Mouse (Mus musculus): ENCODE data around the gene Aunip. TPM values are rescaled to one million over a fixed set of nuclear protein-coding genes. Genes with fewer than 3 reads are reported as not detected.

The Aunip gene
- polyA plus RNA-seq, 1 experiment from 2014 or later: 1.8 TPM

DNA sequence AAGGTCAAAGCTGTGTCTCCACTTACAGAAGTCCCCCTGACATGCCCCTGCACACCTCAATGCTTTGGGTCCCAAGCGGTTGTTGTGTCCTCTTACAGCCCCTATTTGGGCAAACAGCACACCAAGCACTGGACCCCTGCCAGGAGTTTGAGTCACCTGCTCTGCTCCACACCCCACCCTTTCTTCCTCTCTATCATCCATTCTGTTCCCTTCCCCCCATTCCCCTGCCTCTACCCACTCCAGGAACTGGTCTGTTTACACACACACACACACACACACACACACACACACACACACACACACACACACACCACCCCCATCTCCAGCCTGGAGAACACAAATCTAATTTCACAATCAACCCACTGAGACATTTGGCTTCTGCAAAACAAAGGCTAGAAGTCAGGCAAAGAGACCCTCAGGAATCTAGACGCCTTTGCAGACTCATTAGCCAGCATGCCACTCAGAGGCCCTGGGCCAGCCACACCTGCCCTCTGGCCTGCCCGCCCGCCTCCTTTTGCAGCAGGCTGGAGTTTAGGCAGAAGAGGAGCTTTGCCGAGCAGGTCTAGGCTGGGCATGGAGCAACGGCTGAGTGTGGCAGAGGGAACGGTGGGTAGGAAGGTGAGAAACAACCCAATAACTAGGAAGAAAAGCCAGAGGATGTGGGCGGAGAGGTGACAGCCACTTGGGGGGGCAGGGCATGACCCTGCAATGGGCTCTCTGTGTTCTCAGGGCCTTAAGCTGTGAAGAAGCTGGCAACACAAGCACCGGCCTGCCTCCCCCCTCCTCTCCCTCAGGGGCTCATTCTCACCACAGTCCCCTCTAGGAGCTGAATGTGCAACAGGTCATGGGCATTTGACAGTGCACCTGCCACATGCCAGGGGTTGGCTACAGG lies 36.3 kb downstream of the Aunip start:
- 66% methylated on average over 9 of the region's 9 CpGs for WGBS
- H3K27me3 ChIP-seq (replicated peaks): no peaks in the 10 kb centered on the region
- peaks cover 36% of the 10 kb centered on the region for H3K4me1 ChIP-seq
- H3K9ac ChIP-seq (replicated peaks): no peak overlapping the region; the same call in 1 of the 2 replicates
- H3K27ac ChIP-seq (replicated peaks): no peak overlapping the region
- no peak overlapping the region for H3K4me3 ChIP-seq (replicated peaks)
- ATAC-seq (ENCODE audit: low FRiP score): no peak
- H3K9me3 ChIP-seq (replicated peaks): no peaks in the 10 kb centered on the region
- peaks cover 48% of the 10 kb centered on the region for H3K36me3 ChIP-seq
- H3K4me2 ChIP-seq: 0 out of 2 replicates have a peak overlapping the region, but pooled peaks have one; percentile 5

DNA sequence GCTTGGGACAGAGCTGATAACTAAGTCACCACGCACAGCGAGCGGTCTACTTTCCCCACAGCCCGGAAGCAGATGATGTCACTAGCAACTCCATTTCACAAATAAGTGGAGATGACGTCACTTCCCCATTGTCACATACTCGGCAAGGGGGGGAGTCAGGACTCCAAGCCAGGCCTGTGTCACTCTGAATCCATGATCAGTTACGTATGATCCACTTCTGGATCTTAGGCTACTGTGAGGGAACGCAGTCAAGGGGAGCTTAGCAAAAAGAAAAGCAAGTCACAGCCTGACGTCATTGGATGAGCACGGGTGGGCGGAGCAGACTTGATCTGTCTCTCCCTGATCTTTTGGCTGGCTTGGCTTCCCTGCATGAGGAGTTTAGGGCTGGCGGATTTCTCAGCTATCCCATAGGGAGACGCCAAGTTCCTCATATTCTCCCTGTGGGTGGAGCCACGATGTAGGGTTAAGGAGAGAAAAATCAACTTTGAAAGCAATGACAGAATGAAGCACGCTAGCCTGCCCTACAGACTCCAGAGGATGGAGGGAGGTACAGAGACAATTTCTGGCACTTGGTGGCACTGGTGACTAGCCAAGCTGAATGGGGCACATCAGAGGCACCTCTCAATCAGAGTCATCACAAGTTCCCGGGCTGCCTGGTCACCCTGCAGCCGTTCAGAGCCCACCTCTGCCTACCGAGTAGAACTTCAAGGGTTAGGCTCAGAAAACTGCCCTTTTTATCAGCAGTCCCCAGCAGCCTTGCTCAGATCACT lies 37.6 kb downstream of the Aunip start:
- Histone ChIP-seq H3K27ac (replicated peaks) (no peak overlapping the region), H3K36me3 (peaks cover 36% of the 10 kb centered on the region)
- ATAC-seq (ENCODE audit: low FRiP score): no peak

DNA sequence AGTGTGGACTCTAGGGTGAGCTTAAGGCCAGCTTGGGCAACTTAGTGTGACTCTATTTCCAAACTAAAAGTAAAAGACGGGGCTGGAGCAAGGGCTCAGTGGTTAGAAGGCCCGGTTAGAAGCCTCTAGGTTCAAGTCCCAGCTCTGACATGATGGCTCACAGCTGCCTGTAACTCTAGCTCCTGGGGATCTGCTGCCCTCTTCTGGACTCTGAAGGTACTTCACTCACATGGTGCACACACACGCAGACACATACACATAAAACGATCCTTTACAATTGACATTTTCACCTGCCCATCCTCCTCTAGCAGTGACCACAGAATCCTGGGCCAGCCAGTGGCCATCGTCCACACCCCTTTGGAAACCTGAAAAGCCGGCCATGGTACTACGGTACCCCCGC lies 39.1 kb downstream of the Aunip start:
- no peak for ATAC-seq (ENCODE audit: low FRiP score)
- 99% methylated on average over 8 of the region's 8 CpGs for WGBS
- no peak overlapping the region for H3K4me2 ChIP-seq
- no peaks in the 10 kb centered on the region for H3K27me3 ChIP-seq (replicated peaks)
- peaks cover 23% of the 10 kb centered on the region for H3K36me3 ChIP-seq
- no peaks in the 10 kb centered on the region for H3K9me3 ChIP-seq (replicated peaks)
- no peak overlapping the region for H3K4me3 ChIP-seq (replicated peaks)
- no peak overlapping the region for H3K27ac ChIP-seq (replicated peaks)
- H3K9ac ChIP-seq (replicated peaks): no peak overlapping the region
- H3K4me1 ChIP-seq: peaks cover 42% of the 10 kb centered on the region

More for the DNA sequence above, 37.6 kb downstream of the Aunip start:
- Histone ChIP-seq H3K9me3 (replicated peaks) (no peaks in the 10 kb centered on the region), H3K4me1 (peaks cover 42% of the 10 kb centered on the region), H3K9ac (replicated peaks) (no peak overlapping the region), H3K4me2 (no peak overlapping the region), H3K27me3 (replicated peaks) (no peaks in the 10 kb centered on the region), H3K4me3 (replicated peaks) (no peak overlapping the region)
- WGBS: 74% methylated on average over 18 of the region's 18 CpGs

DNA sequence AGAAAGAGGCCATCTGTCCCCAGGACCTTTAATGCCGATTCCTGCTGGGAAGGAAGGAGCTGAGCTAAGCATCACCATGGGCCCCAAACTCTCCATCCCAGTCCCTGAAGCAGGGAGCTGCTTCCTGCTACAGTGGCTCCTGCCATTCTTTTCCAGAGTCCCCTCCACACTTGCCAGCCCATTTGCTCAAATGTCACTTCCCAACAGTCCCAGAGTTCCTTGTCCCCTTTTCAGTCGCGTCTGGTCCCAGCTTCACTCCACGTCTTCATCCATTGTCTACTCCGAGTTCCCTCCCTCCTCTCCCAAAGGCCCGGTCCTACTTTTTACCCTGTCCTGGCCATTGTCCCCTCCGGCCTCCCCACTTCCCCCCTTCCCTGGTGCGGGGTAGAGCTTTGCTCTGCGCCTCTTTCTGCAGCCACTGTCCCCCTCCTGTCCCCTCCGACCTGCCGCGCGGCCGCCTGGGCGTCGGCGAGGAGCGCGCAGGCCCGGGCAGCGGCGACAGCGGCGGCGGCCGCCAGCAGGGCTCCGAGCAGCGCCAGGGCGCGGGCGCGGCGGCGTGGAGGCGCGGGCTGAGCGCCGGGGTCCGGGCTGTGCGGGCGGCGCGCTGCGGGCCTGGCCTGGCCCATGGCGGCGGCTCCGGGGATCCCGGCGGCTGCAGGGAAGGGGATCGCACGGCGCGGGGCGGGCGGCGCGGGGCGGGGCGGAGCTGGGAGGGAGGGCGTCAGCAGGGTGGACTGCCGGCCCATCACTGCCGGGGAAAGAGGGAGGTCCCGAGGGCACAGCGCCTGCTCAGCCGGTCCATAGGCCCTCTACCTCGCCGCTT lies 40.9 kb downstream of the Aunip start, which contains the start of gene Selenon:
Gene Selenon, minus strand, starts transcription at position 673 of the 823 bp plus-strand sequence.
- Histone ChIP-seq H3K9me3 (replicated peaks) (no peaks in the 10 kb centered on the region), H3K4me1 (peaks cover 41% of the 10 kb centered on the region), H3K27ac (replicated peaks) (peak within 1 kb of the TSS; percentile 86), H3K4me3 (replicated peaks) (peak within 1 kb of the TSS; percentile 54), H3K27me3 (replicated peaks) (no peaks in the 10 kb centered on the region), H3K4me2 (peak within 1 kb of the TSS; percentile 61), H3K9ac (replicated peaks) (peak within 1 kb of the TSS; percentile 90), H3K36me3 (peaks cover 13% of the 10 kb centered on the region)
- WGBS: 3% methylated on average over 65 of the region's 67 CpGs
- ATAC-seq (ENCODE audit: low FRiP score): peak; percentile 80

DNA sequence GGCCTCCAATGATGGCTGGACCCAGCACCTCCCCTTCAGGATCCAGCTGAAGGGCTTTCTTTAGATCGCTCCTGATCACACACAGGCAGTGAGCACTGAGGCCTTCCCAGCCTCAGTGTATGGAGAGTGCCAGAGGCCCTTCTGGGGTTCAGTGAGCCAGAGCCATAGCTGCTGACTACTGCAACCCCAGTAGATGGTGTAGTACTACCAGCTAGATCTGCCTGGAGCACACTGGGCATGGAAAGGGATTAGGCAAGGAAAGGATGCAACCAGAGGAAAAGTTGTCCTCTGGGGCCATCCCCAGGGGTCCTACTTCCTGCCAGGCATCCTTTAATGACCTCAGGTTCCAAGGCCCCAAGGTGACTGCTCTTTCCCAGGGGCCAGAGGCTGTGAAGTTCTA lies 42.8 kb downstream of the Aunip start:
- Histone ChIP-seq H3K36me3 (peaks cover 13% of the 10 kb centered on the region), H3K27ac (replicated peaks) (no peak overlapping the region), H3K9ac (replicated peaks) (no peak overlapping the region), H3K4me1 (peaks cover 38% of the 10 kb centered on the region), H3K4me2 (no peak overlapping the region), H3K4me3 (replicated peaks) (no peak overlapping the region), H3K27me3 (replicated peaks) (no peaks in the 10 kb centered on the region), H3K9me3 (replicated peaks) (no peaks in the 10 kb centered on the region)
- no peak for ATAC-seq (ENCODE audit: low FRiP score)
- 78% methylated on average over 1 of the region's 1 CpGs for WGBS

DNA sequence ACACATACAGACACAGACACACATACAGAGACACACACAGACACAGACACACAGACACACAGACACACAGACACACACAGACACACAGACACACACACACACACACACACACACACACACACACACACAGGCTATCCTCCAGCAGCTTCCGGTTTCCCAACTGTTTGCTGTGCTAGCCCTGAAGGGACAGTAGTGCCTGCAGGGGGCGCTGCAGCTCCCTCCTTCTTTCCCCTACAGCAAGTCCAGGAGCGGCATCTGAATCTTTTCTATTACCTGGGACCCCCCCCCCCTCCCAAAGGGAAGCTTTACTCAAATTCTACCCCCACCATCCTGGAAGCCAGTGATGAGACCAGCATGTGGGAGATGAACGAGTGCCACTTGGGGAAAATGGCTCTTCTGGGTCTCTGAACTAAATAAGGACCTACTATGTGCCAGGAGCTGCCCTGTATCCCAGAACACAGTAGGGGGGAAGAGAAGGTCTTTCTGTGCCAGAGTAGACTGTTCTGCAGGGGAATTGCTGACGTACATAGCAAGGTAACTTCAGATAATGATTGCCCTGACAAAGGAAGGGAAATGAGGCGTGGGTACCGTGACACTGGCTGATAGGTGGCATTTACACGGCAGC lies 45.3 kb downstream of the Aunip start:
- no peak for ATAC-seq (ENCODE audit: low FRiP score)
- no peak overlapping the region for H3K9ac ChIP-seq (replicated peaks)
- H3K4me2 ChIP-seq: no peak overlapping the region
- no peak overlapping the region for H3K4me3 ChIP-seq (replicated peaks)
- H3K9me3 ChIP-seq (replicated peaks): no peaks in the 10 kb centered on the region
- H3K36me3 ChIP-seq: no peaks in the 10 kb centered on the region
- peaks cover 27% of the 10 kb centered on the region for H3K4me1 ChIP-seq
- H3K27me3 ChIP-seq (replicated peaks): no peaks in the 10 kb centered on the region
- 54% methylated on average over 8 of the region's 8 CpGs for WGBS
- no peak overlapping the region for H3K27ac ChIP-seq (replicated peaks)

DNA sequence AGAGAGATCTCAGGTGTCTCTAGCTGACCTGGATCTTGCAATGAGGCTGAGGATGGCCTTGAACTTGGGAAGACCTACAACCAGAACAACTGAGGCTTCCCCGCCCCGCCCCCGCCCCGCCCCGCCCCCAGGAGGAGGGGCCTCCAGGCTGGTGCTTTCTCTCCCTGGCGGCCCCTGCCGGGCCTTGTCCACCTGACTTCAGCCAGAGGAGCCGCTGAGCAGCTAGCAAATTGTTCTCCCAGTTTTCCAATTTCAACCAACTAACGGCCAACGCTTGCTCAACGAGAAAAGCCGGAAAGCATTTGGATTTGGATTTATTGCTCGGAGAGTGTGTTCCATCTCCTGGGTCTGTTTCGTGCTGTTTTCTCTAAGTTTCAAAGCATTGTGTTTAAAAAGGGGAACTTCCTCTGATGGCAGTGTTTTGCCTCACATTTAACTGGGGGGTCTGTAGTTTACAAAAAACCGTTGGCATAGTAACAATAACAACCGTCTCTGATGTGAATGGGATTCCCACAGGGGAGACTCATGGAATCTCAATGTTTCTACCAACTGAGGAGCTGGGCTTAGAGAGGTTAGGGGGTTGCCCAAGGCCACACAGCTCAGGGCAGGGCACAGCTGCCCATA lies 46.9 kb downstream of the Aunip start:
- no peaks in the 10 kb centered on the region for H3K36me3 ChIP-seq
- peak overlapping the region; percentile 28; the same call in 1 of the 2 replicates for H3K27ac ChIP-seq (replicated peaks)
- no peak overlapping the region for H3K4me3 ChIP-seq (replicated peaks)
- ATAC-seq (ENCODE audit: low FRiP score): peak; percentile 37; the same call in 1 of the 2 replicates
- H3K27me3 ChIP-seq (replicated peaks): no peaks in the 10 kb centered on the region
- H3K9me3 ChIP-seq (replicated peaks): no peaks in the 10 kb centered on the region
- H3K4me1 ChIP-seq: peaks cover 16% of the 10 kb centered on the region
- no peak overlapping the region for H3K9ac ChIP-seq (replicated peaks)
- 3% methylated on average over 16 of the region's 16 CpGs for WGBS
- H3K4me2 ChIP-seq: no peak overlapping the region

DNA sequence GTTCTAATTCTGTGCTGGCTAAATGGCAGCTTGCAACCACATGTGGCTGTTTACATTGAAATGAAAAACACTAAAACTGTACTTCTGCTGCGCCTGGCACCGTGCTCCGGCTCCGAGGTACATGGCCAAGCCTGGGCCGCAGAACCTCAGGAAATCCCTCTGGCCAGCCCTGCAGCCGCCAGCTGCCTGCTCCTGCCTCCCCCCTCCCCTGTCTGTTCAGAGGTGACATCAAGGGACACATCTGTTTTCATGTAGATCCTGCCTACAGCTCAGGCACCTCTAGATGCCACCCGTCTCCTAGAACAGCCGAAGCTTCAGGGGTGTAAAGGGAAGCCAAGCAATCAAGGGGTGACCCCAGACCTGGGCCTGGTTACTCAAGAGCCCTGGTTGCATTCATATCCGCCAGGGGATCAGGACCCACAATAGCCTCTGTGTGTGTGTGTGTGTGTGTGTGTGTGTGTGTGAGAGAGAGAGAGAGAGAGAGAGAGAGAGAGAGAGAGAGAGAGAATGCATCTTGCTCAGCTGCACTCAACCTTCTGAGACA lies 47.8 kb downstream of the Aunip start:
- no peak overlapping the region for H3K4me2 ChIP-seq
- 0 out of 2 replicates have a peak overlapping the region, but pooled peaks have one; percentile 4 for H3K9ac ChIP-seq (replicated peaks)
- WGBS: 45% methylated on average over 9 of the region's 9 CpGs
- peaks cover 16% of the 10 kb centered on the region for H3K4me1 ChIP-seq
- H3K9me3 ChIP-seq (replicated peaks): no peaks in the 10 kb centered on the region
- no peak overlapping the region for H3K27ac ChIP-seq (replicated peaks)
- H3K4me3 ChIP-seq (replicated peaks): no peak overlapping the region
- H3K27me3 ChIP-seq (replicated peaks): no peaks in the 10 kb centered on the region
- H3K36me3 ChIP-seq: peaks cover 4% of the 10 kb centered on the region; the same call in 1 of the 2 replicates
- no peak for ATAC-seq (ENCODE audit: low FRiP score)

DNA sequence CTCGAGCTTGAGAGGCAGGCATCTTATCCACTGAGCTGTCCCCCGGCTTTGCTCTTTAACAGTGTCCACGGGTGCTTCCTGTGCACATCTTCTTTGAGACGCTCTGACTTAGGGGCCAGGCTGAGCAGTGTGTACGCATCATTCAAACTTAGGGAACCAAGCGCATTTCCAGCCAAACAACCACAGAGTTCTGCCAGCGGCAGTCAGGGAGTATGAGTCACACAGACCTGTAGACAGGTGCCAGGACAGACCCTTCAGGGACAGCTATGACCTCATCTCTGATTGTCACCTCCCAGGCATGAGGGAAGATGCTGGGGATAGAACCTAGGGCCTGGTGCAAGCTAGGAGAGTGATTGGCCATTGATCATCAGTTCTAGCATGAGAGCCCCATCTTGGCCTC lies 48.4 kb downstream of the Aunip start:
- whole genome bisulfite sequencing: 87% methylated on average over 7 of the region's 7 CpGs

DNA sequence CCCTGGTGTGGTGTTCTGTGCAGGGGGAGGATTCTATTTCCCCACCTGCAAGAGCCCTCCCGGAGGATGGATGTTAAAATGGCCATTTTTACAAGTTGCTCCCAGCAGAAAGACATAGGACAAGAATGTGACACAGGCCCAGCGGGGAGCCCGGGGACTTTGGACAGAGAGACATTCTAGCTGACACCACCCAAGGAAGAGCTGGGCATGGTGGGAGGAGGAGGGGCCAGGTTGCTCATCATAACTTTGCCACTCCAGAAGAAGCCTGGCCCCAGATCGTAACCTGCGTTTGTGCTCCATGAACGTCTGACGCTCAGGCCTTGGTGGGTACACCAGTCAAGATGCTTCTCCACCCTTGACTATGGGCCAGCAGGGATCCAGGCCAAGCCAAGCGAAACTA lies 49.9 kb downstream of the Aunip start:
- Histone ChIP-seq H3K27me3 (replicated peaks) (no peaks in the 10 kb centered on the region), H3K4me1 (peaks cover 16% of the 10 kb centered on the region), H3K9me3 (replicated peaks) (no peaks in the 10 kb centered on the region), H3K4me2 (no peak overlapping the region), H3K4me3 (replicated peaks) (no peak overlapping the region), H3K36me3 (peaks cover 16% of the 10 kb centered on the region), H3K9ac (replicated peaks) (no peak overlapping the region), H3K27ac (replicated peaks) (no peak overlapping the region)
- WGBS: 92% methylated on average over 8 of the region's 8 CpGs
- ATAC-seq (ENCODE audit: low FRiP score): no peak

More for the DNA sequence above, 48.4 kb downstream of the Aunip start:
- no peak overlapping the region for H3K27ac ChIP-seq (replicated peaks)
- no peaks in the 10 kb centered on the region for H3K9me3 ChIP-seq (replicated peaks)
- no peak overlapping the region for H3K9ac ChIP-seq (replicated peaks)
- H3K36me3 ChIP-seq: peaks cover 7% of the 10 kb centered on the region
- no peak overlapping the region for H3K4me2 ChIP-seq
- H3K4me3 ChIP-seq (replicated peaks): no peak overlapping the region
- ATAC-seq (ENCODE audit: low FRiP score): no peak
- peaks cover 16% of the 10 kb centered on the region for H3K4me1 ChIP-seq
- no peaks in the 10 kb centered on the region for H3K27me3 ChIP-seq (replicated peaks)
